Mouse (Mus musculus): ENCODE data around the gene Msh4.
"Not testable (repeated sequence)": the region's sequence is repeated elsewhere in the genome, so short reads cannot be mapped to it uniquely, and the experiment has no call there.

Gene Msh4

DNA sequence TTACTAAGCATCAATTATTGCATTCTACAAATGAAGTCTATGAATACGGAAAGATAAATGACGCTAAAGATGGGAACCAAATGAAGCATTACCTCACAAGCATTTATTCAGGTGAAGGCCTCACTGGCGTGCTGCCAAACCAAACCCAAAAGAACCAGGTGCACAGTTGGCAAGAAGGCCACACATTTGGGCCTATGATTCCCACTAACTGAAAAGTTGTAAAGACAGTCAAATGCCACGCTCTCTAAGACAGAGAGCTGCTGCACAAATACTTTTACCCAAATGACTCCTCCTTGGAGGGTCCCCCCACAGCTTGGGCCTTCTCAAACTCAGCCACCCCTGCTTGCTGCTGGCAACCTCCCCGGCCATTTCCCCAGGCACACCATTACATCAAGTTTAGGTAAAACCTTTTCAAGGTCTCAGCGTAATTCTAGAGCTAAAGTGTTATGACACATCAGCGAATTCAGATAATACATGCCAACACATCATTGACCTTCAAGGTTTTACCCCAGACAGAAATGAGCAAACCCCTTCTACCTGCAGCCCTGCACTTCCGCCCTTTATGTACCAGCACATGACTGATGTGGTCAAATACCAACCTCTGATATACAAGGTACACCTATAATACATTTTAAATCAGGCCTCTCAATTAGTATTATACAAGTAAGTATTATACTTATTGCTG lies 5.4 kb upstream of the Msh4 start:
- no peak for DNase-seq (ENCODE audit: inconsistent ontology term)

DNA sequence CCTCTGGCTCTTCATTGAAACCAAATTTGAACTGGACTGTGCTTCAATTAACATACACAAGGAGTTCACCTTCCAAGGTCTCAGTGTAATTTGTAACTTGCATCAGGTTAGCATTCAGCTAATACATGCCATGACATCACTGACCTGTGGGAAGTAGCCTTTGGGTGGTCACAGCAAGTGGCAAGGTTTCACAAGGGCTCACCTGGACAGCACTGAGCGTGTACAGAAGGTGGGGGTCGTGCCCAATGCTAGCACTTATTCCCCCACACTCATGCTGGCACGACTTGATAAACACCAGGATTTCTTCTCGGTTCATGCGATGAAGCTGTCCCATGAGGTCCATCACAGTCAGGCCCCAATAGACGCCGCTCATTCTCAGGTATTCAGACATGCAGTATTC lies 4.6 kb upstream of the Msh4 start:
- DNase-seq (ENCODE audit: inconsistent ontology term), result no peak

DNA sequence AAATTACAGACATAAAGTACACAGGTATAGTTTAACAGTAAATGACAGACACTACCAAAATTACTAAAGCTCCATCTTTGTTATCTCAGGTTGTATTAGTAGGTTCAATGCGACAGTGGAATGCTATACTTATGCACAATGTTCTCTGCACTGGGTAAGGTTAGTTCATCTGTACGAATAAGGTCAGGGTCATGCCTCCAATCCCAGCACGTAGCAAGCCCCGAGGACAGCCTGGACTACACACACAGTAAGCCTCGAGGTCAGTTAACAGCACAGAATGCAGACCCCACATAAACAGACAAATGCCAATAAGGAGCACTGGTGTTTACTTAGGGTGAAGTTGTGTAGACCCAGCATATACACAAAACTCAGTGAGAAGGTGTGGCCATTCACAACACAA lies 3.0 kb upstream of the Msh4 start:
- no peak for DNase-seq (ENCODE audit: inconsistent ontology term)

DNA sequence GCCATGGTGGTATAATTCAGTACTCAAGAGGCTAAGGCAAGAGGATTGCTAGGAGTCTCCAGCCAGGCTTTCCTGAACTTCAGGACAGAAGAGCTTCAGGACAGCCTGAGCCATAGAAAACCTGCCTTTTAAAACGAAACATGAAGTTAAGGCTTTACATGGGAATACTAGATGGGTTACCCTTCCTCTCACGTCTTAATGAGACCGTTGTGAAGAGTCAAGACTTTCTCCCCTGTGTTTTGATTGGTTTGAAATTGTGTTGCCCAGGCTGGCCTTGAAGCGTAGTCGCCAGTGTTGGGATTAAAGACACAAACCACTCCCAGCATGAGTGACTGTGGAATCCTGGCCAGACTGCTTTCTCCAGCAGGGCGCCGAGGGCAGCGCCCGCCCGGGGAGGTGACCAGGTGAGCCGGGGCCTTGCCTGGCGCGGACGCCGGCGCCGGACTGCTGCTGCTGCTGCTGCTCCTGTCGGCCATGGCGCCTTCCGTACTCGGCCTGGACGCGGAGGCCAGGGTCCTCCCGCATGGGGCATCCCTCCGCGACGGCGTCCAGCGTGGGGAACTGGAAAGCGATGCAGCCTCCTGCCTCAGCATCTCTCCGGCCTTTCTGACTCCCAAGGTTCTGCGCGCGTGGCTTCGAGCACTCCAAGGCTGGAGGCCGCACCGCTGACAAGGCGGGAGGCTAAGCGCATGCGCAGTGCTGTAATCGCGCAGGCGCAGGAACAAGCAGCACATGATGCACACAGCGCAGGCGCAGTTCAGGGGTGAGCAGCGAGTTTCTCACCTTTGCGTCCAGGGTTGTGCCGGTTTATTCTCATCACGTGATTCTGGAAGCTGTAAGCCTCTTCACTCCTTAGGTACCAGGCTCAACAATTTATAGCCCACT lies 445 bp downstream of the Msh4 start:
- no peak for DNase-seq (ENCODE audit: inconsistent ontology term)

DNA sequence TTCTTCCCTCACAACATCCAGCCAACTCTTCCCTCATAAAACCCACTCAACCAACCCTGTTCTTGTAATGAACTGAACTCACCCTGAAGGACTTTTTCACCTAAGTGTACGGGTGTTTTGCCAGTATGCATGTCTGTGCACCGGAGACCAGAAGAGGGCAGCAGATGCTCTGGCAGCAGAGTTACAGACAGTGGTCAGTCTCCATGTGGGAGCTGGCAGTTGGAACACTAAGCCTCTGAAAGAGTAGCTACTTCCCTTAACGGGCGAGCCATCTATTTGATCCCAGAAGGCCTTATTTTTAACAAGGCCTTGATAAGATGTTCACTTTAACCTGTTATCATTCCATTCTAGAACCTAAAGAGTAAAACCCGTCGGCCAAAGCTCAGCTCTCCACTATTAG lies 1.4 kb downstream of the Msh4 start:
- DNase-seq (ENCODE audit: inconsistent ontology term), result no peak

DNA sequence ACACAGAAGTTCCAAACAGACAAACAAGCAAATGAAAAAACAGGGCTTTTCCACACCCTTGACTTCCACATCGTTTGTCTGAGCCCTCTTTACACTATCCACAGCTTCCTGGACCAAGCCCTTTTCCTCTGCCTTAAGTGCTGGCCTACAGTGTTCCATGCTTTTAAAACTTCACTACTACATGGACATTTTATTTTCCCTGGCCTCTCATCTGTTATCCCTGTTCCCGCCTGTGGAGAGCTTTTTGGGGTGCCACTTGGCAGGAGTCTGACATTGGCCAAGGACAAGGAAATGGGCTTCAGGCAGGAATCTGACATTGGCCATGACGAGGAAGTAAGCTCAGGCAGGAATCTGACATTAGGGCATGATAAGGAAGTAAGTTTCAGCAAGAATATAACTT lies 3.3 kb downstream of the Msh4 start:
- no peak for DNase-seq (ENCODE audit: inconsistent ontology term)

DNA sequence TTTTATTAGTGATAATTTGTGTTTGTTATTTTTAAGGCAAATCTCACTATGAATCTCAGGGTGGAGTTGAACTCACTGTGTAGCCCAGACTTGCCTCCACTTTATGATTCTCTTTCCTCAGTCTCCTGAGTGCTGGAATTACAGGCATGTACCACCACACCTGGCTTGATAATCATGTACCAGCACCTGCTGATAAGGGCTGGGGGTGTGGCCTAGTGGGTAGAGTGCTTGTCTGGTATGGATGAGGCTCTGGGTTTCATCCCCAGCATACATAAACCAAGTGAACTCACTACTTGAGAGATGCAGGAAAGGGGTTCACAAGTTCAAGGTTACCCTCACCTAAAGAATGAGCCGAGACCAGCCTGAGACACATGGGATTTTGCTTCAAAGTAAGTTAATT lies 4.0 kb downstream of the Msh4 start:
- DNase-seq (ENCODE audit: inconsistent ontology term), result no peak

DNA sequence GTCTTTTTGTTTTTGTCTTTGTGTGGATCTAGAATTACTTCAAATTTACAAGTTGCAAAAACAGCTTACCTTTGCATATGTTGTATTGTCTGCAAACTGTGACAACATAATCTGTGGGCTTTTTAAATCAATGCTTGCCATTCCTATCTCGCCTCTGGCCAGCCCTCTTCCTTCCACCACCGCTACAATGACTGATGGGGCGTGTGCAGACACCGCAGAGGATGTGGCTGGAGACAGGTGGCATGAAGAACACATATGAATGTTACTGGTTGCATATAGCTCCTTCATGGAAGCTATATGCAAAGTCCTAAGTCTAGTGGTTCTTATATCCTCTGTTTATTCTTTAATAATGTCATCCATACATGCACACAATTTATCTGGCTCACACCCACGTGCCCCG lies 8.7 kb downstream of the Msh4 start:
- DNase-seq (ENCODE audit: inconsistent ontology term), result no peak

DNA sequence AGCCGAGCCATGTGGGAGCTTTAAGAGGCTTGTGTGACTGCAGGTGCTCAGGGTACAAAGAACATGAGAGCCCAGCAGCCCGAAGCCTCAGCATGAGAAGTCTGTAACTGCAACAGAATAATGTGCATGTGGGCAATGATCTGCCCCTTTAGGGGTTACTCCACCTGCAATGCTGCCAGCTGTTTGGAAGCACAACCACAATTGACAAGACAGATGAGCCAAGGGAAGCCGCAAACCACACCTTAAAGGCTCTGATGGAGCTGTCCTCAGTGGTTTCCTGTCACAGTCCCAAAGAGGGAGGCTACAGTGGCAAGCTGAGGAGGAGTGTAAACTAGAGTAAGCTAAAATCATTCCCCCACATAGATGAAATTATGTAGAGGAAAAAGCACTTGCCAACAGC lies 10.5 kb downstream of the Msh4 start:
- DNase-seq (ENCODE audit: inconsistent ontology term), result no peak

DNA sequence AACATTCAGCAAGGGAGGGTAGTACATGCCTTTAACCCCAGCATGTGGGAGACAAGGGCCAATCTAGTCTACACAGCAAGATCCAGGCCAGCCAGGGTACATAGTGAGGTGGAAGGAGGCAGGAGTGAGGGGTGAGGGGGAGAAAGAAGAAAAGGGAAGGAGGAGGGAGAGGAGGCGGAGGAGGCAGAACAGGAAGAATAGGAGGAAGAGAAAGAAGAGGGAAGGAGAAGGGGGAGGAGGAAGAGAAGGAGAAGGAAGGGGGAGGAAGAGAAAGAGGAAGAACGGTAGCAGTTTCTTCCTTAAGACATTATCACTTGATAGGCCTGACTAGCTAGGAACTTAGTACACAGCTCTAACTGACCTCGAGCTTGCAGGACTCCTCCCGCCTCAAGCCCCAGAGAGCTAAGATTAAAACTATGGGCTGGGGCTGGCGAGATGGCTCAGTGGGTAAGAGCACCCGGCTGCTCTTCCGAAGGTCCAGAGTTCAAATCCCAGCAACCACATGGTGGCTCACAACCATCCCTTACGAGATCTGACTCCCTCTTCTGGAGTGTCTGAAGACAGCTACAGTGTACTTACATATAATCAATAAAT lies 16.7 kb downstream of the Msh4 start:
- no peak for DNase-seq (ENCODE audit: inconsistent ontology term)

DNA sequence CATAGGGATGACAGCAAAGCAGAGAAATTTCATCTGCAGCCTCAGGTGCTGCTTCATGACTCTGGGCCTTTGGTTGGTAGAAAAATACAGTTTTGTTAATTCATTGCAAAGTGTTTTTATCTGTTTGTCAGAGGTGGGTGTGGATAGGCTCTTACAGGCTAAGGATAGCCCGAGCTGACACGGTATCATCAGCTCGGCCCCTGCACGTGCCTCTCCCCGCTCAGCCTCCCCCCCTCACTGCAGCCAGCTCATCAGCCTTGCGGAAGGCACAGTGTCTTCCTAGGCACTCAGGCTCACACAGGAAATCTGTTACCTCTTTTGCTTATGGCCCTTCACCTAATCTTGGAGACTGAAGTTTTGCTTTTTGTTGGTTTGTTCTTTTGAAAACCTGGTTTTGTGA lies 17.8 kb downstream of the Msh4 start:
- DNase-seq (ENCODE audit: inconsistent ontology term), result no peak

DNA sequence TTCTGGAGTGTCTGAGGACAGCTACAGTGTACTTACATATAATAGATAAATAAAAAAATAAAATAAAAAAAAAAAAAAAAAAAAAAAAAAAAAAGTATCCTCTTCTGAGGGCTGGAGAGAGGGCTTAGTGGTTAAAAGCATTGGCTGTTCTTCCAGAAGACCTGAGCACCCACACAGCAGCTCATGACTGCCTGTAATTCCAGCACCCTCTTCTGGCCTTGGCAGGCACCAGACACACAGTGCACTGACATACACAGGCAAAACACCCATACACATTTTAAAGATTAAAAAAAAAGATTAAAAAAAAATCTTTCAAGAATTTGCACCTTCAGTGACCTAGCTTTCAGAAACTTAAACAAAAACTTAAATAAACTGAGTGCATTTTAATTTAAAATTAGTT lies 19.6 kb downstream of the Msh4 start:
- DNase-seq (ENCODE audit: inconsistent ontology term), result no peak

DNA sequence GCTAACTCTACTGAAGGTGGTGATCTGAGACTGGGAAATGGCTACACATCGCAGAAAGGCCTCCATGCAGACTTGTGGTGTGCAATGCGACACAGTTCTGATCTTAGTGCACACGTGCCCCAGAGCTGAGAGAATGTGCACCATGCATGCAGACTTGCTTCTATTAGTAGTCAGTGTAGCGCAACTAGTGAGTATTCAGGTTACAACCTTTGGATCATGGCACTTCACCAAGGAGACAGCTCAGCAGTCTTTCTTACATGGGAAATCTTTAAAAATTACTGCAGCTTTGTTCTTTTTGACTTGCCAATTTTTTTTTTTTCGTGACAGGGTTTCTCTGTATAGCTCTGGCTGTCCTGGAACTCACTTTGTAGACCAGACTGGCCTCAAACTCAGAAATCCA lies 34.5 kb downstream of the Msh4 start:
- DNase-seq (ENCODE audit: inconsistent ontology term), result no peak

DNA sequence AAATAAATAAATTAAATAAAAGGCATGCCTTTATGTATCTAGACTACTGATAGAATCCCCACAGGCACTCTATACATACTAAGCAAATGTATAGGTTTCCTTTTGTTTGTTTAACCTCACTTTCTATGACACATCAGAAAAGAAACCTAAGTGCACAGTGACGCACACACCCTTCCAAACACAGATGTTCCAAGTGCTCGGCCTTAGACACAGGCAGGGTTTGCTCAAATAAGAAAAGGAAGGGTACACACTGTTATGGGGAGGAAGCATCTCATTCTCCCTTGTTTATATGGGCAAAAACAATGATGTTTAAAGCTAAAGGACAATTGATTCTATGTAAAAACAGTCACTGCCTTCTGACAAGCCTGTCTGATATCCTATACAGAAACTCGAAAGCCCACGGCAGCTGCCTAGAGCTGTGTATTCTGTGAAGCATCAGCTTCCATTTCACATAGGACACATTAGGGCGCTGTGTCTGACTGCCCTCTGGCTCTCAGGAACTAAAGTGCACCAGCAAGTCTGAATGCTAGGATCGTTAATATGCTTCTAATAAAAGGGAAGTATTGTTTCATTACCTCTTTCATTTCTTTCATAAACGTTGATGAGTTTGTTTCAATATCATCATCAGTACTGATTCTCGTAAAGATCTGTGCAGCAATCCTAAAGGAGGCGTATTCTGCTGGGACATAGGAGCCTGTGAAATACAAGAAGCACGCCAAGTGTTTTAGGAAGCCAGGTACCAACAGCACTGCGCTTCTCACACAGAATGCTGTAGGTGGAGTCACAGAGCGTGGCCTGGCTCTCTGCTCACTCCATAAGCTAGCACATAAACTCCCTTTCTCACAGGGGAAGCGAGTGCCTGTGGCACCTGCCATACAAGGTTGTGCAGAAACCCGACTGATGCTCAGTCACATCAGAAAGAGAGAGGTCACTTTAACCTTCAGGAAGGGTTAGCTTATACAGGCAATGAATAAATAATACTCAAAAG lies 38.5 kb downstream of the Msh4 start:
- DNase-seq (ENCODE audit: inconsistent ontology term), result no peak

DNA sequence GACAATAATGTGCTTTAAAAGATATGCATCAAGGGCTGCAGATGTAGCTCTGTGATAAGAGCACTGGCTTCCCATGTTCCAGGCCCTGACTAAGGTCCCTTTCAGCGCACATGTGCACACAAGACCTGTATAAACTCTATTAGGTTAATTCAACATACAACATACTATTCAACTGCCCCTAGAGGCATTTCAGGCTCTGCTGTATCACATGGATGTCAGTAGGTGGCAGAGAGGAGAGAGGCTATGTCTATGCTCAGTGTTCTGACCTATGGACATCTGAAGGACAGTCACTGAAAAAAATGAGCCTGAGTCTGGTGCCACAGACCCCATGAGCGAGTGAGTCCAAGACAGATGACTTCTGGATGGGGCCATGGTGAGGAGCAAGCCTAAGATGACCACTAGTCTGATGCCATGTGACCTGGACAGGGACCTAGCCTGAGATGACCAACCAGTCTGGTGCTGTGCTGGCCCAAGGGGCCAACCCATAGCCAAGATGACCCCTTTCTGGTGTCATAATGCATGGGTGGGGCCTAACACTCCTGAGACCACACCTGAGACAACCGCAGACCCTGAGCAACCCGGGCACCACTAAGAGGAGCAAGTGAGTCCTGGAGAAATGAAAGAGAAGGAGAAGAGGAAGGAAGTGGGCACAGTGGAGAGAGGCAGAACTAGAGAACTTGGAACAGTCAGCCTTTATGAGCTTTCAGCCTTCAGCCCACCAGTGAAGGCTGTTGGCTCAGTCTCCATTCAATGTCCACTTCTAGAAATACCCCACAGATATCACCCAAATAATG lies 41.1 kb downstream of the Msh4 start:
- DNase-seq (ENCODE audit: inconsistent ontology term), result no peak

DNA sequence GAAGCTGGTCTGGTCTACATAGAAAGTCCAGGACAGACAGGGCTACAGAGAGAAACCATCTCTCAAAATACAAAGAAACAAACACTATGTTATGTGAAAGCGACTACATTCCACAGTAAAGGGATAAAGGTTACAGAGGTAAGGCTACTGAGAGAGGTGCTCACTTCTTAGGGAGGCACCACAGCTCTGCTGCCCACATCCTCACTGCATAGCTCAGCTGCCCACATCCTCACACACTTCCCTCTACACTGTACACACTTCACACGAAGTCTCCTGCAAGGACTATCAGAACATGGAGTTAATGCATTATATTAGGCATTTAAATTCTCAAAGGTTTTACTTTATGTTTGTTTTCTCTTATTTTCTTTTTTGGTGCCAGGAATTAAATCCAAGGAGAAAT lies 42.1 kb downstream of the Msh4 start:
- DNase-seq (ENCODE audit: inconsistent ontology term), result no peak

DNA sequence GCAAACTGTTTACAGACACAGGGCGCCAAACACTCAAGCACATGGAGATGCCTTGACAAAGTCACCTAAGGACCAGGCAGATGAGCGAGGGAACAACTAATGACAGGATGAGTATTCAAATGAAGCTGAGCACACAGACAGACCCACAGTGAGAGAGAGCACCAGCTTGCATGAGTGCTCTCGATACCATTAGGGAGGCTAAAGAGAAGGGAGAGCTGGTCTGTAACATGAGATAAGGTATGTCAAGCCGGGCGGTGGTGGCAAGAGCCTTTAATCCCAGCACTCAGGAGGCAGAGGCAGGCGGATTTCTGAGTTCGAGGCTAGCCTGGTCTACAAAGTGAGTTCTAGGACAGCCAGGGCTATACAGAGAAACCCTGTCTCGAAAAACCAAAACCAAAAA lies 45.5 kb downstream of the Msh4 start:
- DNase-seq (ENCODE audit: inconsistent ontology term), result not testable (repeated sequence)

DNA sequence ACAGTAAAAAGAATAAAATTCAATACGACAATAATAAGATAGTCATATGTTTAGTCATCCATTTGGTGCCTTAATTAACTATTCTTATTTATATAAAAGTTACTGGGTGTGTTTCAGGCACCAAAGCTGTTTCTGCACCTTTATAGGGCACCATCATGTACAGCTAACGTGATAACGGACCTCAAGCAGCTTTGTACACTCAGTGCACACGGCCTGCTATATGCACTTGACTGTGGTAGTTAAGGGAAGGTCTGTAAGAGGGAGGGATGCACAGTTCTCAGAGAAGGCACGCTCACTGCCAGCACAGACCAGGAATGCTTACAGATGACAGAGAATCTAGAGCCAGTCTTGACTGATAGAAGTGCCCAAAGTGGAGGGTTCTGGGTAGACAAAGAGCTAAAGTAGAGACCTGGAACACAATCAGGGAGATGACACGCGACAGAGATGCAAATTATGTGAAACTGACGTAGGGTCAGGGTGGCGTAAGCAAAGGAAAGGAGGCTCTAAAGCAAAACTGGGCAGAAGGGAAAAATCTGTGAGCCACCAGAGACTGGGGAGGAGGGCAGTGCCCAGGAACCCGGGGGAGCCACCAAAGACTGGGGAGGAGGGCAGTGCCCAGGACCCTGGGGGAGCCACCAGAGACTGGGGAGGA lies 47.5 kb downstream of the Msh4 start:
- no peak for DNase-seq (ENCODE audit: inconsistent ontology term)

DNA sequence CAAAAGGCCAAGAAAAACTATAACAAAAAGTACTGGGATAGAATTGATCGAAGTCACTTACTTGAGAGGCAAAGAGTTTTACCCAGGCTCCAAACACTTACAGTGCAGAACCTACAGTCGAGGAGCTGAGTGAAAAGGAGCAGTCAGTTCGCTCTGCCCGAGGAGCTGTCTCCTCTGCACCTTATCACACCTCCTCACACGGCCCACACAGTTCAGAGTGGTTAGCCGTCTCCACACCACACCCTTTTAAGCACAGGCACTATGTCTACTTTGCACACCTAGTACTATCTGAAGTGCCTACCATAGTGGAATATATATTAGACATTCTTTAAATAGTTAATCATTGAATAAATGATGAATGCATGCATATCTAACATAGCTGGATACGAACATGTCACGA lies 53.7 kb downstream of the Msh4 start:
- no peak for DNase-seq (ENCODE audit: inconsistent ontology term)

DNA sequence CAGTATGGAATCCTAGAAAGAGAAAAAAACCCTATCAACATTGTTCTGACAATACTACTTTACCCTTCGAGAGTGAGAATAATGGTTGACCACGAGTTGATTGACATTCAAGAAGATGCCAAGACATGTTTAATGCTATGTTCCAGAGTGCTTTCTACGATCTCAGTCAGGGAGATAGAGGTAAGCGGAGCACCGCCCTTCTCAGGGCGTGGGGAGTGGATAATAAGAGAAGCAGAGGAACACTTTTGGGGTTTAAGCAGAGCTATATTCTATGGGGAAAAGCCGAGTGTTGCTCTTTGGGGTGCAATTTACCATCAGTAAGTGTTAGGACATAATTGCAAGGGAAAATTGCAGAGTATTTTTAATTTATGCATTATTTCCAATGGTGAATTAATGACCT lies 55.2 kb downstream of the Msh4 start:
- no peak for DNase-seq (ENCODE audit: inconsistent ontology term)

Data from Muller cell, postnatal 12 days (primary cell).